Mouse (Mus musculus) CH12.LX (cell line): ENCODE results near the gene Ppp1r18. TPM values are rescaled to one million over a fixed set of nuclear protein-coding genes. Genes with fewer than 3 reads are reported as not detected.

Experiments
- DNase-seq: peaks from one replicate; pipeline ENCODE4 v3.0.0-alpha.2; 2013; ENCODE audit errors: extremely low read depth
- H3K27ac ChIP-seq: 2 replicates; pipeline ENCODE4 v1.5.1; 2012; ENCODE audit warnings: low read depth, mild to moderate bottlenecking, control low read depth, moderate library complexity; ENCODE audit not compliant: insufficient read depth
- H3K27me3 ChIP-seq: replicated peaks from 2 replicates; pipeline ENCODE3; 2012; ENCODE audit warnings: inconsistent platforms
- H3K36me3 ChIP-seq, 2 experiments: replicated peaks in 1 of 2; 2 replicates each; pipeline versions ENCODE3 to v1.6.1; 2012; ENCODE audit warnings: inconsistent platforms in 1 of 2, low read length in 1 of 2, mild to moderate bottlenecking in 1 of 2, mixed read lengths in 1 of 2, moderate library complexity in 1 of 2; ENCODE audit not compliant: control insufficient read depth in 1 of 2, insufficient read depth in 1 of 2
- H3K4me1 ChIP-seq, 2 experiments: 2 replicates each; pipeline ENCODE4 v1.6.1; 2012; ENCODE audit warnings: inconsistent platforms in 1 of 2, moderate library complexity in 1 of 2; ENCODE audit not compliant: insufficient read depth in 2 of 2, control insufficient read depth in 1 of 2
- H3K4me2 ChIP-seq: 2 replicates; pipeline ENCODE4 v1.6.1; 2012; ENCODE audit warnings: low read depth, mild to moderate bottlenecking, control low read depth; ENCODE audit not compliant: poor library complexity, insufficient read depth, severe bottlenecking
- H3K4me3 ChIP-seq, 3 experiments: fragments of 150-350 bp in 1 of 3; sonication (generic) in 1 of 3; replicated peaks in 1 of 3; 2 replicates each; pipeline versions ENCODE3 to v1.5.1; 2011 to 2012; ENCODE audit warnings: low read depth in 2 of 3, low read length in 2 of 3, mild to moderate bottlenecking in 2 of 3, moderate library complexity in 2 of 3, control low read depth in 1 of 3, improper control_type of control experiment in 1 of 3, inconsistent platforms in 1 of 3, mixed read lengths in 1 of 3; ENCODE audit not compliant: poor library complexity in 1 of 3
- H3K79me2 ChIP-seq: replicated peaks from 2 replicates; pipeline ENCODE4 v1.6.1; 2012; ENCODE audit warnings: mild to moderate bottlenecking, moderate library complexity; ENCODE audit not compliant: control insufficient read depth, poor library complexity, insufficient read depth, severe bottlenecking; ENCODE audit errors: extremely low read depth
- H3K9ac ChIP-seq: 2 replicates; pipeline ENCODE4 v1.6.1; 2012; ENCODE audit warnings: low read depth, mild to moderate bottlenecking, control low read depth, moderate library complexity; ENCODE audit not compliant: insufficient read depth
- H3K9me3 ChIP-seq: replicated peaks from 2 replicates; pipeline ENCODE3; 2012; ENCODE audit warnings: low read length, inconsistent platforms, mixed read lengths
- BHLHE40 ChIP-seq: IDR thresholded peaks from 2 replicates; pipeline ENCODE4 v1.6.1; 2011; ENCODE audit warnings: mild to moderate bottlenecking, low read depth, low read length, improper control_type of control experiment
- CHD2 ChIP-seq: IDR thresholded peaks from 2 replicates; pipeline ENCODE4 v1.6.1; 2011; ENCODE audit warnings: low read length, improper control_type of control experiment
- CTCF ChIP-seq, 2 experiments: IDR thresholded peaks in 1 of 2; conservative IDR thresholded peaks in 1 of 2; 2 replicates each; pipeline ENCODE4 v1.5.1; 2011 to 2012; ENCODE audit warnings: low read depth in 2 of 2, low read length in 2 of 2, improper control_type of control experiment in 1 of 2, inconsistent platforms in 1 of 2, mild to moderate bottlenecking in 1 of 2, moderate library complexity in 1 of 2
- E2F4 ChIP-seq: IDR thresholded peaks from 2 replicates; pipeline ENCODE4 v1.6.1; 2011; ENCODE audit warnings: low read depth, low read length, improper control_type of control experiment; ENCODE audit not compliant: insufficient replicate concordance
- ELF1 ChIP-seq: IDR thresholded peaks from 2 replicates; pipeline ENCODE4 v1.6.1; 2014; ENCODE audit warnings: low read depth, mild to moderate bottlenecking, inconsistent platforms, low read length, improper control_type of control experiment
- ETS1 ChIP-seq: conservative IDR thresholded peaks from 2 replicates; pipeline ENCODE4 v1.6.1; 2012; ENCODE audit warnings: low read depth, mild to moderate bottlenecking, inconsistent platforms, low read length, improper control_type of control experiment, moderate library complexity
- GABPA ChIP-seq: IDR thresholded peaks from 2 replicates; pipeline ENCODE4 v1.6.1; 2012; ENCODE audit warnings: low read depth, low read length, improper control_type of control experiment, inconsistent platforms; ENCODE audit not compliant: insufficient replicate concordance
- HCFC1 ChIP-seq: IDR thresholded peaks from 2 replicates; pipeline ENCODE4 v1.6.1; 2012; ENCODE audit warnings: low read depth, mild to moderate bottlenecking, inconsistent platforms, low read length, improper control_type of control experiment
- IRF4 ChIP-seq: IDR thresholded peaks from 2 replicates; pipeline ENCODE4 v1.6.1; 2014; ENCODE audit warnings: low read depth, mild to moderate bottlenecking, inconsistent platforms, low read length, improper control_type of control experiment
- JUND ChIP-seq: conservative IDR thresholded peaks from 2 replicates; pipeline ENCODE4 v1.6.1; 2011; ENCODE audit warnings: low read depth, low read length, improper control_type of control experiment
- KAT2A ChIP-seq: IDR thresholded peaks from 2 replicates; pipeline ENCODE4 v1.6.1; 2012; ENCODE audit warnings: low read length, improper control_type of control experiment, inconsistent platforms; ENCODE audit not compliant: insufficient replicate concordance
- MAX ChIP-seq: IDR thresholded peaks from 2 replicates; pipeline ENCODE4 v1.6.1; 2011; ENCODE audit warnings: low read length, improper control_type of control experiment
- MAZ ChIP-seq: IDR thresholded peaks from 2 replicates; pipeline ENCODE4 v1.6.1; 2012; ENCODE audit warnings: low read depth, mild to moderate bottlenecking, inconsistent platforms, low read length, improper control_type of control experiment, moderate library complexity
- MEF2A ChIP-seq: IDR thresholded peaks from 2 replicates; pipeline ENCODE4 v1.6.1; 2014; ENCODE audit warnings: low read depth, mild to moderate bottlenecking, inconsistent platforms, low read length, improper control_type of control experiment, borderline replicate concordance
- MXI1 ChIP-seq: IDR thresholded peaks from 2 replicates; pipeline ENCODE4 v1.6.1; 2011; ENCODE audit warnings: mild to moderate bottlenecking, low read depth, low read length, improper control_type of control experiment
- MYC ChIP-seq: IDR thresholded peaks from 2 replicates; pipeline ENCODE4 v1.6.1; 2011; ENCODE audit warnings: low read depth, mild to moderate bottlenecking, improper control_type of control experiment, low read length
- NELFE ChIP-seq: IDR thresholded peaks from 2 replicates; pipeline ENCODE4 v1.6.1; 2011; ENCODE audit warnings: low read depth, low read length, improper control_type of control experiment
- NRF1 ChIP-seq: IDR thresholded peaks from 2 replicates; pipeline ENCODE4 v1.6.1; 2014; ENCODE audit warnings: low read depth, mild to moderate bottlenecking, inconsistent platforms, low read length, improper control_type of control experiment, moderate library complexity
- POLR2A ChIP-seq: IDR thresholded peaks from 2 replicates; pipeline ENCODE4 v1.6.1; 2011; ENCODE audit warnings: low read depth, mild to moderate bottlenecking, improper control_type of control experiment, low read length
- POLR2AphosphoS2 ChIP-seq: IDR thresholded peaks from 2 replicates; pipeline ENCODE4 v1.6.1; 2011; ENCODE audit warnings: low read depth, low read length, improper control_type of control experiment
- SIN3A ChIP-seq: IDR thresholded peaks from 2 replicates; pipeline ENCODE4 v1.6.1; 2012; ENCODE audit warnings: low read length, improper control_type of control experiment, inconsistent platforms
- SMC3 ChIP-seq: IDR thresholded peaks from 2 replicates; pipeline ENCODE4 v1.6.1; 2011; ENCODE audit warnings: low read depth, low read length, improper control_type of control experiment
- TBP ChIP-seq: conservative IDR thresholded peaks from 2 replicates; pipeline ENCODE4 v1.6.1; 2011; ENCODE audit warnings: low read depth, low read length, improper control_type of control experiment
- TCF12 ChIP-seq: IDR thresholded peaks from 2 replicates; pipeline ENCODE4 v1.6.1; 2014; ENCODE audit warnings: low read depth, mild to moderate bottlenecking, inconsistent platforms, low read length, improper control_type of control experiment
- UBTF ChIP-seq: IDR thresholded peaks from 2 replicates; pipeline ENCODE4 v1.6.1; 2012; ENCODE audit warnings: low read depth, mild to moderate bottlenecking, inconsistent platforms, low read length, improper control_type of control experiment, moderate library complexity
- USF1 ChIP-seq: IDR thresholded peaks from 2 replicates; pipeline ENCODE4 v1.6.1; 2014; ENCODE audit warnings: low read depth, mild to moderate bottlenecking, inconsistent platforms, low read length, improper control_type of control experiment
- USF2 ChIP-seq: conservative IDR thresholded peaks from 2 replicates; pipeline ENCODE4 v1.6.1; 2011; ENCODE audit warnings: low read depth, low read length, improper control_type of control experiment
- ZC3H11A ChIP-seq: IDR thresholded peaks from 2 replicates; pipeline ENCODE4 v1.6.1; 2012; ENCODE audit warnings: low read depth, mild to moderate bottlenecking, inconsistent platforms, low read length, improper control_type of control experiment
- ZMIZ1 ChIP-seq: IDR thresholded peaks from 2 replicates; pipeline ENCODE4 v1.6.1; 2012; ENCODE audit warnings: low read depth, mild to moderate bottlenecking, inconsistent platforms, low read length, improper control_type of control experiment
- dilution Hi-C: fragments of 300-500 bp; cut with MboI; formaldehyde crosslinking; loops from 2 replicates; pipeline ENCODE4 v1.14.3; 2020; ENCODE audit warnings: low sequenced_read_pairs; ENCODE audit not compliant: extremely low pct_unique_long_range_greater_than_20kb, extremely low pct_ligation_motif_present
- in situ Hi-C: fragments of 300-500 bp; cut with MboI; formaldehyde crosslinking; loops from 3 replicates; pipeline ENCODE4 v1.14.3; 2019; ENCODE audit warnings: low sequenced_read_pairs, low pct_ligation_motif_present, low pct_unique_long_range_greater_than_20kb, mixed read lengths
- polyA plus RNA-seq: library from polyadenylated mRNA; unstranded; fragments of >175 nt; gene quantifications from 2 replicates; pipeline ENCODE4 v1.2.1, GENCODE M21; 2012; ENCODE audit warnings: low read depth; ENCODE audit not compliant: insufficient read length
- total RNA-seq, 2 experiments: library from RNA; depleted of rRNA; stranded (reverse); fragments of 300-350 nt in 1 of 2; fragments of >200 nt in 1 of 2; gene quantifications; 2 replicates each; pipeline ENCODE4 v1.2.3; 2012 to 2014

Ppp1r18 gene
- total and polyA plus RNA-seq, 3 experiments: 8.5 to 50.1 (median 21.4) TPM

GRCm38 (mm10) chr17:35860831-35861197, 4.6 kb upstream of the Ppp1r18 start:
- Histone ChIP-seq H3K9me3 (no peaks in the 10 kb centered on the region), H3K27ac (no peak overlapping the region), H3K4me3 (peak overlapping the region in 1 of 3 experiments; percentile 52), H3K9ac (peak overlapping the region; percentile 20; the same call in 1 of the 2 replicates)
- no peak for TF ChIP-seq UBTF
- TF ChIP-seq USF1: no peak
- no peak for TF ChIP-seq MYC
- peak; percentile 10; the same call in 1 of the 2 replicates for TF ChIP-seq BHLHE40
- no peak for TF ChIP-seq NELFE
- no peak for TF ChIP-seq SIN3A
- no peak for TF ChIP-seq USF2
- no peak for TF ChIP-seq IRF4
- TF ChIP-seq CTCF (conservative IDR thresholded peaks at IDR 0.05 in 1 of 2, IDR thresholded peaks at IDR 0.05 in 1 of 2; ENCODE audit: low read depth in 2 of 2, low read length in 2 of 2): no peak
- TF ChIP-seq, all 38 proteins: peak for 1
- in situ Hi-C loops: loop anchor here (10.0 kb wide), 1 partner anchor 126 kb away; no protein-coding TSS in a partner anchor
- dilution Hi-C loops: no loop called here
- Histone ChIP-seq H3K79me2 (no peaks in the 10 kb centered on the region), H3K36me3 (peaks cover 5 to 24% of the 10 kb centered on the region in 2 experiments), H3K27me3 (no peaks in the 10 kb centered on the region), H3K4me1 (peaks cover 0 to 21% of the 10 kb centered on the region in 2 experiments; a peak in 2 of 4 replicates), H3K4me2 (peak overlapping the region; percentile 91)
- no peak for DNase-seq

- Histone ChIP-seq H3K27me3 (no peaks in the 10 kb centered on the region), H3K9me3 (no peaks in the 10 kb centered on the region), H3K27ac (peak within 1 kb of the TSS; percentile 41; the same call in 1 of the 2 replicates), H3K36me3 (peaks cover 5 to 24% of the 10 kb centered on the region in 2 experiments), H3K4me1 (peaks cover 0 to 21% of the 10 kb centered on the region in 2 experiments; a peak in 2 of 4 replicates), H3K9ac (peak within 1 kb of the TSS; percentile 56), H3K4me2 (peak within 1 kb of the TSS; percentile 91), H3K4me3 (peak within 1 kb of the TSS; percentile 33 to 90 (median 52)), H3K79me2 (no peaks in the 10 kb centered on the region)
- in situ Hi-C loops: loop anchor here (10.0 kb wide), 1 partner anchor 127 kb away; no protein-coding TSS in a partner anchor
- dilution Hi-C loops: no loop called here
- DNase-seq: peak; percentile 83
- 0 out of 2 replicates have a peak, but pooled peaks have one; percentile 37 for TF ChIP-seq KAT2A
- peak; percentile 31 for TF ChIP-seq NRF1
- peak; percentile 22; the same call in 1 of the 2 replicates for TF ChIP-seq ELF1
- TF ChIP-seq CHD2: 0 out of 2 replicates have a peak, but pooled peaks have one; percentile 5
- no peak for TF ChIP-seq MYC
- peak; percentile 82 for TF ChIP-seq NELFE
- peak; percentile 54; the same call in 1 of the 2 replicates for TF ChIP-seq ZMIZ1
- TF ChIP-seq IRF4: peak; percentile 36; the same call in 1 of the 2 replicates
- peak; percentile 9; the same call in 1 of the 2 replicates for TF ChIP-seq HCFC1
- peak; percentile 76; the same call in 1 of the 2 replicates for TF ChIP-seq E2F4
- TF ChIP-seq SIN3A: peak; percentile 81
- TF ChIP-seq MAZ: peak; percentile 74
- TF ChIP-seq ZC3H11A: no peak
- TF ChIP-seq CTCF (conservative IDR thresholded peaks at IDR 0.05 in 1 of 2, IDR thresholded peaks at IDR 0.05 in 1 of 2; ENCODE audit: low read depth in 2 of 2, low read length in 2 of 2): peak in 1 of 2 experiments; percentile 45; a peak in 2 of 4 replicates
- TF ChIP-seq JUND: no peak
- TF ChIP-seq GABPA: no peak
- TF ChIP-seq UBTF: 0 out of 2 replicates have a peak, but pooled peaks have one; percentile 63
- peak; percentile 40; the same call in 1 of the 2 replicates for TF ChIP-seq ETS1
- TF ChIP-seq POLR2AphosphoS2: no peak
- peak; percentile 81 for TF ChIP-seq MXI1
- TF ChIP-seq SMC3: 0 out of 2 replicates have a peak, but pooled peaks have one; percentile 4
- TF ChIP-seq TBP: 0 out of 2 replicates have a peak, but pooled peaks have one; percentile 48
- TF ChIP-seq MAX: peak; percentile 60; the same call in 1 of the 2 replicates
- 0 out of 2 replicates have a peak, but pooled peaks have one; percentile 13 for TF ChIP-seq MEF2A
- peak; percentile 77 for TF ChIP-seq POLR2A
- TF ChIP-seq TCF12: peak; percentile 44; the same call in 1 of the 2 replicates
- peak; percentile 44; the same call in 1 of the 2 replicates for TF ChIP-seq BHLHE40
Observed at GRCm38 (mm10) chr17:35861198-35861857, 4.1 kb upstream of the Ppp1r18 start, which contains the start of gene Nrm. Nrm (plus strand) TSS chr17:35861318.
